In the genomic region with DNA sequence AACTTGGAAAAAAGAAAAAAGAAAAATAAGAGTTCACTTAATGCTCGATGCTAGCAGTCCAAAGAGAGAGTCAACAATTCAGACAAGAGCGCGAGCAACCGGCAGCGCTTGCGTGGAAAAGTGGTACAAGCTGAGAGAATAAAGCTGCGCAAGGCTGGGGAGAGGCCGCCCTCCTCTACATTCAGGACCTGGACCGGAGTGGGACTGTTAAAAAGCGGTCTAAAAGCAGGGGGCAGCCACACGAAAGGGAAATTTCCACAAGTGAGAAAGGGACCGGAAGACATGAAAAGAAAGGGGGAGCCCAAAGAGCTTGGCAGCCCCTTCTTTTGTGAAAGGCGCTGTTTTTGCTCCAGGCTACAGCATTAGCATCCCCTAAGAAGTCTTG, we compare ENCODE assay signal across 9 mouse cellular contexts. TPM values are rescaled to one million over a fixed set of nuclear protein-coding genes. Genes with fewer than 3 reads are reported as not detected.
DNase-seq lines count a peak whose midpoint lies in the region; ATAC-seq lines count a peak whose summit lies in the region.
"Had no signal": no experiment of that assay in that cellular context is flagged by ENCODE, and none has a peak within 500 bp of the region (broad histone marks: within the 10 kb centered on the region; RNA-seq: fewer than 3 reads in every experiment).

No protein-coding gene starts in this region.

- no peaks in the 10 kb centered on the region for H3K36me3 ChIP-seq in heart, embryonic 12.5 days
- H3K36me3 ChIP-seq in limb, embryonic 10.5 days, result no peaks in the 10 kb centered on the region

- H3K9ac ChIP-seq in heart, embryonic 12.5 days, result no peak overlapping the region

- 4% methylated on average over 13 of the region's 13 CpGs for WGBS in heart, embryonic 12.5 days
- 2% methylated on average over 13 of the region's 13 CpGs for WGBS in limb, embryonic 10.5 days

- no peak overlapping the region for H3K27ac ChIP-seq in heart, embryonic 12.5 days (ENCODE audit: poor library complexity, severe bottlenecking)
- no peak overlapping the region for H3K27ac ChIP-seq in limb, embryonic 10.5 days

- no peaks in the 10 kb centered on the region for H3K9me3 ChIP-seq in heart, embryonic 12.5 days (replicated peaks)
- H3K9me3 ChIP-seq in limb, embryonic 10.5 days (replicated peaks), result no peaks in the 10 kb centered on the region

- peaks cover 15% of the 10 kb centered on the region for H3K4me1 ChIP-seq in heart, embryonic 12.5 days (replicated peaks)
- H3K4me1 ChIP-seq in limb, embryonic 10.5 days, result peaks cover 23% of the 10 kb centered on the region

- peaks cover 81% of the 10 kb centered on the region for H3K27me3 ChIP-seq in heart, embryonic 12.5 days (replicated peaks)
- H3K27me3 ChIP-seq in limb, embryonic 10.5 days (ENCODE audit: low read depth, poor library complexity, severe bottlenecking), result peaks cover 73% of the 10 kb centered on the region

- peak overlapping the region; percentile 77 for H3K4me2 ChIP-seq in heart, embryonic 12.5 days

- peak overlapping the region; percentile 48 for H3K4me3 ChIP-seq in heart, embryonic 12.5 days
- H3K4me3 ChIP-seq in limb, embryonic 10.5 days, result peak overlapping the region; percentile 60

- no peak for ATAC-seq in heart, embryonic 12.5 days (ENCODE audit: insufficient number of reproducible peaks, low FRiP score)

- no peak for DNase-seq in heart, adult 11 months
- DNase-seq in right cerebral cortex, postnatal 4 days, result peak; percentile 19
- DNase-seq in right cerebral cortex, adult 18-20 months, result no peak
- DNase-seq in limb, embryonic 10.5 days (ENCODE audit: low spot score), result no peak
- no peak for DNase-seq in frontal cortex, adult 2 months (ENCODE audit: extremely low spot score in 1 of 2, low spot score in 1 of 2)
- no peak for DNase-seq in frontal cortex, postnatal 14 days (ENCODE audit: low spot score in 2 of 2)
- DNase-seq in left cerebral cortex, adult 9 months (ENCODE audit: low spot score in 2 of 2), result no peak
- DNase-seq: thymus, postnatal 25 days had no signal

RNA-seq across cellular contexts. Expression of gene Kcnh5, which starts 0.5 kb away (rescaled TPM):
- 0.05 TPM in 1 of 2 replicates, not detected in the other for polyA plus RNA-seq in heart, embryonic 12.5 days (2016; fragmentation: Nextera tagmentation; extraction: Ambion mirVana)
- polyA plus RNA-seq in limb, embryonic 10.5 days (2016; fragmentation: Nextera tagmentation; extraction: Ambion mirVana), result 0.13 and 0.18 TPM in 2 replicates
- polyA plus RNA-seq in frontal cortex, adult 2 months (2012; rRNA removed), result 5.5 and 7.4 TPM in 2 replicates
